Mouse (Mus musculus): ENCODE measurements around the gene Fbxo3. TPM values are rescaled to one million over a fixed set of nuclear protein-coding genes. Genes with fewer than 3 reads are reported as not detected.
"Not testable (repeated sequence)": the region's sequence is repeated elsewhere in the genome, so short reads cannot be mapped to it uniquely, and the experiment has no call there.

Gene Fbxo3
- total RNA-seq, 1 experiment = 13.6 TPM

DNA sequence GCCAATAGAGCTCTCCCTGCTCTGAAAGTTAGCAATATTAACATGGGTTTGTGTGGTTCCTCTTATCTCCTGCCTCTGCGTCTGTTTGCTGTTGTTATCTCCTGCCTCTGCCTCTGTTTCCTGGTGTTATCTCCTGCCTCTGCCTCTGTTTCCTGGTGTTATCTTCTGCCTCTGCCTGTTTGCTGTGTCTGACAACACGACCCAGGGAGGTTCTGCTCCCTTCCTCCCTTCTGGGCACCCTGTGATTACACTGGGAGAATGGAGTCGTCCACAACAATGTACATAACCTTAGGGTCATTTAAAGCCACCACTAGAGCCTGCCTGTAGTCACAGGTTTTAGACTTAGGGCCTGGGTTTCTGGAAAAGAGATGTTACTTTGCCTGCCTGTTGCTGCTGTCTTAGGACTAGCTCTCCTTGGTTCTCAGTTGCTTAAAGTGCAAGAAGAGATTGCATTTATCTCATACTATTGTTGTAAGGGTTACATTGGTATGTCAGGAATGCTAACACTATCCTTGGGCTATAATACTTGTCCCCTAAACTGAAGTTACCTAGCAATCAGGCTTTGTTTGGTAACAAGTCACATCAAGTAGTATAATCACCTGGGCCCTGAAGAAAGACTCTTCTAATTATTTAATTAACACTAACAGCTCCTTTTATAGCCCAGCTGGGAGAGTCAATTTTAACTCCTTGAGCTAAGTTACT is 71.2 kb downstream of the Fbxo3 start:
- in situ Hi-C loops (cut with MboI; ENCODE audit: low sequenced_read_pairs in 2 of 2, unreplicated experiment in 2 of 2) = no loop called here
- Histone ChIP-seq H3K36me3 (ENCODE audit: control insufficient read depth, insufficient read depth, low read length, poor library complexity, severe bottlenecking) (no peaks in the 10 kb centered on the region), H3K9me3 (ENCODE audit: control insufficient read depth, insufficient read depth, low read depth, low read length) (no peaks in the 10 kb centered on the region), H3K9ac (ENCODE audit: insufficient read depth, low read depth, low read length, poor library complexity, severe bottlenecking) (no peak overlapping the region), H3K4me1 (ENCODE audit: control insufficient read depth in 2 of 2, insufficient read depth in 2 of 2, low read length in 2 of 2, poor library complexity in 1 of 2) (peaks cover 3 to 6% of the 10 kb centered on the region in 2 experiments; a peak in 2 of 4 replicates), H3K4me3 (ENCODE audit: insufficient read depth in 1 of 2, low read depth in 1 of 2, low read length in 2 of 2, poor library complexity in 1 of 2, severe bottlenecking in 1 of 2) (no peak overlapping the region), H3K27ac (ENCODE audit: insufficient read depth, low read depth, low read length, poor library complexity, severe bottlenecking) (peak overlapping the region; percentile 75)
- peak; percentile 57 for DNase-seq (ENCODE audit: low read depth, low spot score)
- TF ChIP-seq ZC3H11A (IDR thresholded peaks at IDR 0.05; ENCODE audit: borderline replicate concordance, low read depth, low read length) = no peak
- TF ChIP-seq ZNF384 (IDR thresholded peaks at IDR 0.05; ENCODE audit: low read depth, low read length) = no peak
- TF ChIP-seq CHD2 (IDR thresholded peaks at IDR 0.05; ENCODE audit: low read depth, low read length) = 0 out of 2 replicates have a peak, but pooled peaks have one; percentile 39

GRCm38 (mm10) chr2:104099231-104099585 is 71.7 kb downstream of the Fbxo3 start:
- DNase-seq (ENCODE audit: low read depth, low spot score) = no peak
- Histone ChIP-seq H3K4me3 (ENCODE audit: insufficient read depth in 1 of 2, low read depth in 1 of 2, low read length in 2 of 2, poor library complexity in 1 of 2, severe bottlenecking in 1 of 2) (no peak overlapping the region), H3K9ac (ENCODE audit: insufficient read depth, low read depth, low read length, poor library complexity, severe bottlenecking) (no peak overlapping the region), H3K27ac (ENCODE audit: insufficient read depth, low read depth, low read length, poor library complexity, severe bottlenecking) (peak overlapping the region; percentile 60), H3K36me3 (ENCODE audit: control insufficient read depth, insufficient read depth, low read length, poor library complexity, severe bottlenecking) (no peaks in the 10 kb centered on the region), H3K4me1 (ENCODE audit: control insufficient read depth in 2 of 2, insufficient read depth in 2 of 2, low read length in 2 of 2, poor library complexity in 1 of 2) (peaks cover 3 to 6% of the 10 kb centered on the region in 2 experiments; a peak in 2 of 4 replicates), H3K9me3 (ENCODE audit: control insufficient read depth, insufficient read depth, low read depth, low read length) (no peaks in the 10 kb centered on the region)
- in situ Hi-C loops (cut with MboI; ENCODE audit: low sequenced_read_pairs in 2 of 2, unreplicated experiment in 2 of 2) = no loop called here
- TF ChIP-seq ZC3H11A (IDR thresholded peaks at IDR 0.05; ENCODE audit: borderline replicate concordance, low read depth, low read length) (no peak), MAFK (IDR thresholded peaks at IDR 0.05; ENCODE audit: insufficient read depth, low read depth, low read length) (no peak), CHD2 (IDR thresholded peaks at IDR 0.05; ENCODE audit: low read depth, low read length) (no peak), HCFC1 (IDR thresholded peaks at IDR 0.05; ENCODE audit: borderline replicate concordance, insufficient read depth, low read length) (no peak), ZNF384 (IDR thresholded peaks at IDR 0.05; ENCODE audit: low read depth, low read length) (no peak)

DNA sequence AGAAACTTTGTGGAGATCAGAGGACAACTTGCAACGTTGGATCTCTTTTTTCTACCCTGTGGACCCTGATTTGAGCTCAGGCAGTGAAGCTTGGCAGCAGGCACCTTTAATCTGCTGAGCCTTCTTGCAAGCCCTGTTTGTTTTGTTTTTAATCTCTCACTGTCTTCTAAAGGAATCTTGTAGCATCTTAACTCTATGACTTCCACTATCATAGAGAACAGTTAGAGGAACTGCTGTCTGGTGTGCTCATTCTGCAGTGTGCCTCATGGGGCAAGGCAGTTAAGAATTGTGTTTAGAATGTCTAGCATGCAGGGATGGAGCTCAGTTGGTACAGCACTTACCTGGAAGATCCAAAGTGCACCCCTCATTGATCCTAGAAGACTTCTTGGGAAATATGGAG is 72.4 kb downstream of the Fbxo3 start:
- no peak overlapping the region for H3K27ac ChIP-seq (ENCODE audit: insufficient read depth, low read depth, low read length, poor library complexity, severe bottlenecking)
- H3K4me1 ChIP-seq (ENCODE audit: control insufficient read depth in 2 of 2, insufficient read depth in 2 of 2, low read length in 2 of 2, poor library complexity in 1 of 2) = peaks cover 3 to 6% of the 10 kb centered on the region in 2 experiments; a peak in 2 of 4 replicates
- H3K9ac ChIP-seq (ENCODE audit: insufficient read depth, low read depth, low read length, poor library complexity, severe bottlenecking) = no peak overlapping the region
- no peaks in the 10 kb centered on the region for H3K9me3 ChIP-seq (ENCODE audit: control insufficient read depth, insufficient read depth, low read depth, low read length)
- H3K4me3 ChIP-seq (ENCODE audit: insufficient read depth in 1 of 2, low read depth in 1 of 2, low read length in 2 of 2, poor library complexity in 1 of 2, severe bottlenecking in 1 of 2) = no peak overlapping the region
- TF ChIP-seq HCFC1 (IDR thresholded peaks at IDR 0.05; ENCODE audit: borderline replicate concordance, insufficient read depth, low read length) = no peak
- TF ChIP-seq ZNF384 (IDR thresholded peaks at IDR 0.05; ENCODE audit: low read depth, low read length) = no peak
- TF ChIP-seq CHD2 (IDR thresholded peaks at IDR 0.05; ENCODE audit: low read depth, low read length) = no peak
- TF ChIP-seq ZC3H11A (IDR thresholded peaks at IDR 0.05; ENCODE audit: borderline replicate concordance, low read depth, low read length) = no peak
- TF ChIP-seq MAFK (IDR thresholded peaks at IDR 0.05; ENCODE audit: insufficient read depth, low read depth, low read length) = no peak
- DNase-seq (ENCODE audit: low read depth, low spot score) = no peak
- H3K36me3 ChIP-seq (ENCODE audit: control insufficient read depth, insufficient read depth, low read length, poor library complexity, severe bottlenecking) = no peaks in the 10 kb centered on the region
- in situ Hi-C loops (cut with MboI; ENCODE audit: low sequenced_read_pairs in 2 of 2, unreplicated experiment in 2 of 2) = no loop called here

DNA sequence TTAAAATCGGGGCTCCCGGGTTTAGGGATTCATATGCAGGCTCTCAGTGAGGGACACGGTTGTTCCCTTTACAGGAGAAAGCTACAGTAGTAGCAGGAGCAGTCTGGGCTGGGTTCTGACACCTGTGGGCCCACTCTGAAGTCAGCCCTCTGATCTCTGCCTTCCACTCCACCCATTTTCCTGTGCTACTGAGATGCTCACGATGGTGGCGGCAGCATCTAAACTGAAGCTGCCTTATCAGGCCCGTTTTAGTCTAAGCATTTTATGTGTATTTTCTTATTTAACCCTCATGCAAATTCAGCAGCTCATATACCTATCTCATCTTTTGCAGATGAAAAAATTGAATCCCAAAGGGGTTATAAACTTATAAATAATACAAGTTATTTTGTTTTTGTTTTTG is 77.3 kb downstream of the Fbxo3 start:
- Histone ChIP-seq H3K9ac (ENCODE audit: insufficient read depth, low read depth, low read length, poor library complexity, severe bottlenecking) (no peak overlapping the region), H3K4me1 (ENCODE audit: control insufficient read depth in 2 of 2, insufficient read depth in 2 of 2, low read length in 2 of 2, poor library complexity in 1 of 2) (peaks cover 3 to 4% of the 10 kb centered on the region in 2 experiments; a peak in 3 of 4 replicates), H3K4me3 (ENCODE audit: insufficient read depth in 1 of 2, low read depth in 1 of 2, low read length in 2 of 2, poor library complexity in 1 of 2, severe bottlenecking in 1 of 2) (no peak overlapping the region), H3K36me3 (ENCODE audit: control insufficient read depth, insufficient read depth, low read length, poor library complexity, severe bottlenecking) (no peaks in the 10 kb centered on the region), H3K9me3 (ENCODE audit: control insufficient read depth, insufficient read depth, low read depth, low read length) (no peaks in the 10 kb centered on the region), H3K27ac (ENCODE audit: insufficient read depth, low read depth, low read length, poor library complexity, severe bottlenecking) (no peak overlapping the region)
- DNase-seq (ENCODE audit: low read depth, low spot score) = no peak
- in situ Hi-C loops (cut with MboI; ENCODE audit: low sequenced_read_pairs in 2 of 2, unreplicated experiment in 2 of 2) = no loop called here
- TF ChIP-seq MAFK (IDR thresholded peaks at IDR 0.05; ENCODE audit: insufficient read depth, low read depth, low read length) = no peak
- no peak for TF ChIP-seq ZC3H11A (IDR thresholded peaks at IDR 0.05; ENCODE audit: borderline replicate concordance, low read depth, low read length)
- TF ChIP-seq CHD2 (IDR thresholded peaks at IDR 0.05; ENCODE audit: low read depth, low read length) = no peak
- no peak for TF ChIP-seq ZNF384 (IDR thresholded peaks at IDR 0.05; ENCODE audit: low read depth, low read length)
- no peak for TF ChIP-seq HCFC1 (IDR thresholded peaks at IDR 0.05; ENCODE audit: borderline replicate concordance, insufficient read depth, low read length)

DNA sequence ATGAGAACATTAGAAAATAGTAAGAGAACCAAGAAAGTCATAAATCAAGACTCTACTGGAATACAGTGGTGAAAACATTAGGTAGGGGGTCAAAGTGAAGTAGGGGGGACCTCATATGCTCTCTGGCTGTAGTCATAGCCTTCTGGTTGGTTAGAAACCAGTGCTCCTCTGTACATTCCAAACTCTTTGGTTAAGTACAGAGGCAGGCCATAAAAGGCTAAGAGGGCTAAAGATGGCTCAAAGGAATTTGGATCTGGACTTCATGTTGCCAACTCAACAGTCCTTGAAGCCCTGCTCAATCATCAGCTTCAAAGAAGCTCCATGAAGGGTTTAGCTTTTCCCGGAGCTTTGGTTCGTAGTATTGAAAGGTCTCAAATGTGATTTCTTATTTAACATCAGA is 81.5 kb downstream of the Fbxo3 start:
- H3K9me3 ChIP-seq (ENCODE audit: control insufficient read depth, insufficient read depth, low read depth, low read length); H3K36me3 ChIP-seq (ENCODE audit: control insufficient read depth, insufficient read depth, low read length, poor library complexity, severe bottlenecking); H3K27ac ChIP-seq (ENCODE audit: insufficient read depth, low read depth, low read length, poor library complexity, severe bottlenecking); H3K4me3 ChIP-seq (ENCODE audit: insufficient read depth in 1 of 2, low read depth in 1 of 2, low read length in 2 of 2, poor library complexity in 1 of 2, severe bottlenecking in 1 of 2); DNase-seq (ENCODE audit: low read depth, low spot score); H3K9ac ChIP-seq (ENCODE audit: insufficient read depth, low read depth, low read length, poor library complexity, severe bottlenecking); H3K4me1 ChIP-seq (ENCODE audit: control insufficient read depth in 2 of 2, insufficient read depth in 2 of 2, low read length in 2 of 2, poor library complexity in 1 of 2); in situ Hi-C loops (cut with MboI; ENCODE audit: low sequenced_read_pairs in 2 of 2, unreplicated experiment in 2 of 2): not testable (repeated sequence)

Measured in ES-E14 (cell line).